Mouse (Mus musculus) spleen, adult 2 months (tissue): ENCODE measurements at regions not wholly inside any gene's neighbourhood (a gene's known extent, or its start where the extent isn't known, plus 50 kb on each side); places are given as distances from the start of the nearest gene placed in this dataset.

Source experiments
- CTCF ChIP-seq: fragments of 200-500 bp; IDR thresholded peaks from 2 replicates; pipeline ENCODE4 v1.5.1; 2011; ENCODE audit warnings: mild to moderate bottlenecking, inconsistent platforms; ENCODE audit not compliant: insufficient read depth, insufficient read length, insufficient replicate concordance; ENCODE audit errors: extremely low read depth
- POLR2A ChIP-seq: fragments of 200-500 bp; IDR thresholded peaks from 2 replicates; pipeline ENCODE4 v1.6.1; 2011; ENCODE audit warnings: low read depth, low read length, inconsistent platforms

DNA sequence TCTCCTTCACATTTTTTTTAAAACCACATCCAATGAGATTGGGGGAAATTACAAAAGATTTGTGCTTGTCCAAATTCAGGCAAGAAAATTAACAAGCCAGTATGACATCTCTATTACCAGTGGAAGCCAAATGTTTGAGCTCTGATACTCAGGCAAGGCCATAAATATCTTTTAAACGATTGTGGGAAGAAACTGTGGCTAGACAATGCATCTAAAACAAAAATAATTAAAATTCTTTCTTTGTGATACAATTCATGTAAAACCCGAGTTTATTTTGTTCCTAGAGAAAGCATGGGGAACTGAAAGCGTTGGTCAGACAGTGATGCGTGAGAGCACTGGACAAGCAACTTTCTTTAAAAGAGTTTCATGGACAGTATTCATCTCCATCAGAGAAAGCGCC is 223.2 kb upstream of the Nr2f2 start:
- TF ChIP-seq CTCF (no peak), POLR2A (no peak)
